Mouse (Mus musculus) cerebellum, postnatal 14 days (tissue): ENCODE results near the gene Keap1.
"Not testable (repeated sequence)": the region's sequence is repeated elsewhere in the genome, so short reads cannot be mapped to it uniquely, and the experiment has no call there.

Experiments
- DNase-seq, 2 experiments: peaks; one replicate each; pipeline ENCODE4 v3.0.0; 2021; ENCODE audit warnings: mixed read lengths in 2 of 2

Gene Keap1

GRCm38 (mm10) chr9:21260491-21261040 lies 21.4 kb upstream of the Keap1 start:
- DNase-seq: no peak

- not testable (repeated sequence) for DNase-seq
Observed at GRCm38 (mm10) chr9:21256349-21256748, 17.2 kb upstream of the Keap1 start.

- no peak for DNase-seq
Observed at GRCm38 (mm10) chr9:21254690-21255089, 15.5 kb upstream of the Keap1 start.

- no peak for DNase-seq
Observed at GRCm38 (mm10) chr9:21251116-21251735, 12.1 kb upstream of the Keap1 start.

- peak; percentile 42 to 46 for DNase-seq
Observed at GRCm38 (mm10) chr9:21250509-21250908, 11.3 kb upstream of the Keap1 start.

GRCm38 (mm10) chr9:21249629-21250508 lies 10.7 kb upstream of the Keap1 start:
- no peak for DNase-seq

GRCm38 (mm10) chr9:21248326-21248725 lies 9.2 kb upstream of the Keap1 start, which contains the start of gene S1pr5:
S1pr5 (minus strand) TSS chr9:21248443.
- DNase-seq: no peak

- DNase-seq: no peak
Observed at GRCm38 (mm10) chr9:21246342-21246741, 7.2 kb upstream of the Keap1 start.

- peak in 1 of 2 experiments; percentile 36 for DNase-seq
Observed at GRCm38 (mm10) chr9:21245113-21245487, 5.9 kb upstream of the Keap1 start.

GRCm38 (mm10) chr9:21244428-21245112 lies 5.4 kb upstream of the Keap1 start:
- peak; percentile 56 to 82 for DNase-seq

- DNase-seq: peak in 1 of 2 experiments; percentile 79
Observed at GRCm38 (mm10) chr9:21243826-21244427, 4.8 kb upstream of the Keap1 start.

GRCm38 (mm10) chr9:21241343-21241742 lies 2.2 kb upstream of the Keap1 start:
- DNase-seq: peak; percentile 92 to 96

- no peak for DNase-seq
Observed at GRCm38 (mm10) chr9:21239465-21239848, 296 bp upstream of the Keap1 start.

- peak in 1 of 2 experiments; percentile 39 for DNase-seq
Observed at GRCm38 (mm10) chr9:21238004-21238732, 993 bp downstream of the Keap1 start.

- DNase-seq: peak; percentile 51
Observed at GRCm38 (mm10) chr9:21237368-21238003, 1.7 kb downstream of the Keap1 start.

- DNase-seq: peak in 1 of 2 experiments; percentile 50
Observed at GRCm38 (mm10) chr9:21236991-21237367, 2.2 kb downstream of the Keap1 start.

- DNase-seq: no peak
Observed at GRCm38 (mm10) chr9:21235341-21235740, 3.8 kb downstream of the Keap1 start.

GRCm38 (mm10) chr9:21233805-21234204 lies 5.4 kb downstream of the Keap1 start:
- DNase-seq: no peak

GRCm38 (mm10) chr9:21233366-21233765 lies 5.8 kb downstream of the Keap1 start:
- DNase-seq: no peak

- no peak for DNase-seq
Observed at GRCm38 (mm10) chr9:21232867-21233266, 6.3 kb downstream of the Keap1 start.

- no peak for DNase-seq
Observed at GRCm38 (mm10) chr9:21231551-21231950, 7.6 kb downstream of the Keap1 start.
